Mouse (Mus musculus) cerebellum, postnatal 10 days (tissue): ENCODE results near the gene Gm28053.

ENCODE experiments used
- DNase-seq, 2 experiments: peaks; one replicate each; pipeline ENCODE4 v3.0.0; 2021; ENCODE audit warnings: mixed read lengths in 2 of 2

Gm28053 gene

DNA sequence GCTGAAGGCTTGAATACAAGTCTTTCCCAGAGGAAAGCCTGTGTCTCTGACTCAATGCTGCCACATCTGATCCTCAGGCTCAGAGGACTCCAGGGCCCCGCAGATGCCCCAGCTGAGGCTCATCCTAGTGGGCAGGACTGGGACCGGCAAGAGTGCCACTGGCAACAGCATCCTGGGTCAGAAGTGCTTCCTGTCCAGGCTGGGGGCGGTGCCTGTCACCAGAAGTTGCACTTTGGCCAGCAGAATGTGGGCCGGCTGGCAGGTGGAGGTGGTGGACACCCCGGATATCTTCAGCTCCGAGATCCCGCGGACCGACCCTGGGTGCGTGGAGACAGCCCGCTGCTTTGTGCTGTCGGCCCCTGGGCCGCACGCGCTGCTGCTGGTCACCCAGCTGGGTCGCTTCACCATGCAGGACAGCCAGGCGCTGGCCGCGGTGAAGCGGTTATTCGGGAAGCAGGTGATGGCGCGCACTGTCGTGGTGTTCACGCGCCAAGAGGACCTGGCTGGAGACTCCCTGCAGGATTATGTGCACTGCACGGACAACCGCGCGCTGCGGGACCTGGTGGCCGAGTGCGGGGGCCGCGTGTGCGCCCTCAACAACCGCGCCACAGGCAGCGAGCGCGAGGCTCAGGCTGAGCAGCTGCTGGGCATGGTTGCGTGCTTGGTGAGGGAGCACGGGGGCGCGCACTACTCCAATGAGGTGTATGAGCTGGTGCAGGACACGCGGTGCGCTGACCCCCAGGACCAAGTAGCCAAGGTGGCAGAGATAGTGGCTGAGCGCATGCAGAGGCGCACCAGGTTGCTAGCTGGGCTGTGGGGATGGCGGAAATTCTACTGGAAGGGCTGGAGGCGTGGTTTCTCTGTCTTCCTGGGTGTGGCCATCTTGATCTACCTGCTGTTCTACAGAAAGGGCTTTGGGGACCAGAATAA lies 24.3 kb downstream of the Gm28053 start:
- DNase-seq: peak; percentile 31

DNA sequence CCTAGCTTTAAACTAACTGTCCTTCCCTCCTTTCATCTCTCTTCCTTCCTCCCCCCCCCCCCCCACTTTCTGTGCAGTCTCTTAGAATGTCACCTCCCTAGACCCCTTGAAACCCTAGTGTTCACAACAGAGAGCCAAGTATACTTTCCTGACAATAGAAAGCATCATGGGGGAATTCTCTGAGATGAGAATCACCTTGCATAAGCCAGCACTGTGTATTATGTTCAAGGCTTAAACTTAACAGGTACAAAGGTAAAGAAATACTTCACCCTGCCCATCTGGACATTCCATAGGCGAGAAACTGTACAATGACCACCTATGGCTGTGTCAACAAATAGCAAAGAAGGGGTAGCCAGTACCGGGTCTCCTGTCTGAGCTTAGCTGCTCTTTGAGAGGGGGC lies 27.1 kb downstream of the Gm28053 start:
- no peak for DNase-seq

DNA sequence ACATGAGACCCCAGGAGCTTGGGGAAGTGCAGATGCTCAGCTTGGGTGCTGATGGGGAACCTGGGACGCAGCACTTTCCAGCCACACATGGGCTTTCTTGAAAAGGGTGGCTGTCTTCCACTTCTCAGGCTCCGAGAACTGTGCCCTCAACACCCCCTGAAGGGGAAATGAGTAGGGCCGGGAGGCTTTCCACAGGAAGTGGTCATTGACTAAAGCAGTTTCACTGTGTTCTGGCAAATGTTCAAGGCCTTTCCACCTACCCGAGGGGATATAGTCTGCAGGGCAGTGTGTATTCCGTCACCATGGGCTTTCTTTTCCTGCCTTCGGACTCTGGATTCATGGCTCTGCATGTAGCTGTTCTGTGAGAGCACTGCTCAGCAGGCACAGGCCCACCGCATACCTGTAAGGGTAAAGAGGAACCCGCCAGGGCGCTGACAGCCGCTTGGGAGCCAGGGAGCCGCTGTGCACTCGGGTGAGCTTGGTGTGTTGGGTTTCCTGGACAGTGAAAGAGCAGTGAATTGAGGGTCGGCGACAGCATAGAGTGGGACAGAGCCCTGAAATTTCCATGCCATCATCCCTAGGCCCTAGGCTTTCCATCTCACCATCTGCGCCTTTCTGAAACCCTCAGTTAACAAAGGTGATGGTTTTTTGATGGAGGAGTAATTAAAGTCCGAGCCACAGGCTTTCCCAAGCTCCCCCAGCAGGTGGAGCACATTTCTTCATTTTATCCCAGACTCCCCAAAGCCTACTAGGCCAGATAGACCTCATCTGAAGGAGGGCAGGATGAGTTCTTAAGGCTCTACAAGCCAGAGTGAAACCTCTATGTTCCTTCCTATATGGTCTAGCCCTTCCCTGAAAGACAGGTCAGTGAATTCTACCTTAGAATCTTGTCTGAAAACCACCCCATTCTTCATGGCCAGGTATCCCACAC lies 27.8 kb downstream of the Gm28053 start, which contains the start of gene Gimap5:
TSS of gene Gimap5 (plus strand) at position 239 of the 931 bp plus-strand sequence.
- peak; percentile 43 to 59 for DNase-seq

DNA sequence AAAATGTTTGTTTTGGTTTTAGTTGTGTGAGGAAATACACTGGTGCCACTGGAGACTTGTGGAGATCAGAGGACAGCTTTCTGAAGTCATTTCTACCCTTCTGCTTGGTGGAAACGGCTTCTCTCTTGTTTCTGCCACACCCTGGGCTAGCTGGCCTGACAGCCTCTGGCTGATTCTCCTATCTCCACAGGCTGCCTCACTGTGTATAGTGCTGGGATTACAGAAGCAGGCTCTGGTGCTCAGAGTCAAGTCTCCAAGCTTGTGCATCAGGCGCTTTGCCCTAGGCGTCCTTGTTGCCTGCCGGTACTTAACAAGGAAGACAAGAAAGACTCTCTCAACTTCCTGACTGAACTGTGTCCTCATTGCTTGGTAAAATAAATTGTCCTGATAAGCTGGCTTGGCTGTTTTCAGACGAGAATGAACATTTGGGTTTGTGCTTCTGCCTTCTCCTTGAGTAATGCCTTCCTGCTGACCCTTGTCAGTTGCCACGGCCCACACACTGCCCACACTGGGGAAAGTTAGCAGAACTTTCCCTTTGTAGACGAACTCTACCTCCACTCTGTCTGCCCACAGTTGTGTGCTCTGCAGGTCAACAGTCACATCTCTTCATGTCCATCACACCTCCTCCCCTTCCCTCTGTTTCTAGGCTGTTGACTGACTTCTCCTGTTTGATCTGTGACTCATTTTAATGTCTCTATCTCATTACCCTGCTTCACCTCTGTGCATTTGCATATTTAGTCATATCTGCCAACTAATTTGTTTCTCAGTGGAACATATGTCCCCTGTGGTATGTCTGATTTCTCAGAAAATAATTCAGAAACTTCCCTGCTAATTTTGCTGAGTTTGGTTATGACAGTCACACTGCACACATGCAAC lies 28.9 kb downstream of the Gm28053 start:
- DNase-seq: no peak

DNA sequence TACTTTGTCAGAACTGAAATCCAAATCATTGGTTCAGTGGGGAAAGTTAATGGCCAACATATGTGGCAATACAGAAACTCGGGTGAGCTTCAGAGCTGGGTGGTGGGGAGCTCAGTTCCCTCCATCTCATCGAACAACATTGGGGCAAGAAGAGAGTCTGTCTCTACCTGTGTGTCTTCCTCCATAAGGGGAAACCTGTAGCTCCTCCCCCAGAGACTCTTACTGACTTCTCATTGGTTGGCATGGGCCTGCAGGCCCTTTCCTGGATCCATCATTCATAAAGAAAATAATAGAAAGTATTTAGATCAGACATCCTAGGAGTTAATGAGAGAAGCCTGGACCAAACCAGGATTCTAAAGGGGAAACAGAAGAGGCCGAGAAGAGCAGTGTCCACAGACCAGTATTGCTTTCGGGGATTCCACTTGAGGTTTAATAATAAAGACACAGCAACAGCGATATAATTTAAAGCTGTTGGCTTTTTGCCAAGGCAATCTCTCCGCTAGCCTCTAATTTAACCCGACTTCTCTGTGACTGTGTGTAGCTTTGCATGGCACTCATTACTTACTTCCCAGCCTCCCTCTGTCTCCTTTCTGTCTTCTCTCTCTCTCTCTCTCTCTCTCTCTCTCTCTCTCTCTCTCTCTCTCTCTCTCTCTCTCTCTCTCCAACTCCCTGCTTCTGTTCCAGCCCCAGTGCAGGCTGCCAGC lies 45.3 kb downstream of the Gm28053 start:
- no peak for DNase-seq

DNA sequence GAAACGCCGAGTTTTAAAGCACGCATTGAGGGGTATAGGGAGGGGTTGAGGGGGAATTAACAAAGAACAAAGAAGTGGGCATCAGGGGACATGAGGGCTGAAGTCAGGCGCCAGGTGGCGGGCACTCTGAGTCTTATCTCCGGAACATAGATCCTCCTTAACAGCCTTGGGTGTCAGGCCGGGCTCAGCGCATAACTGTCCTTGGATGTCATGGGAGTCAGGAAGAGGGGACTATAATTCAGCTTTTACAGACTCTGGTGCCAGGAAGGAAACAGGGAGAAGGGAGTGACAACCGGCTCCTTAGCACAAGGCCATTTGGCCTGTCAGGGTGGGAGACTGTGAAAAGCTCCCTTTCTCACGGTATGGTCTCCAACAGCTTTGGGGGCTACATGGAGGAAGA lies 46.1 kb downstream of the Gm28053 start:
- no peak for DNase-seq

DNA sequence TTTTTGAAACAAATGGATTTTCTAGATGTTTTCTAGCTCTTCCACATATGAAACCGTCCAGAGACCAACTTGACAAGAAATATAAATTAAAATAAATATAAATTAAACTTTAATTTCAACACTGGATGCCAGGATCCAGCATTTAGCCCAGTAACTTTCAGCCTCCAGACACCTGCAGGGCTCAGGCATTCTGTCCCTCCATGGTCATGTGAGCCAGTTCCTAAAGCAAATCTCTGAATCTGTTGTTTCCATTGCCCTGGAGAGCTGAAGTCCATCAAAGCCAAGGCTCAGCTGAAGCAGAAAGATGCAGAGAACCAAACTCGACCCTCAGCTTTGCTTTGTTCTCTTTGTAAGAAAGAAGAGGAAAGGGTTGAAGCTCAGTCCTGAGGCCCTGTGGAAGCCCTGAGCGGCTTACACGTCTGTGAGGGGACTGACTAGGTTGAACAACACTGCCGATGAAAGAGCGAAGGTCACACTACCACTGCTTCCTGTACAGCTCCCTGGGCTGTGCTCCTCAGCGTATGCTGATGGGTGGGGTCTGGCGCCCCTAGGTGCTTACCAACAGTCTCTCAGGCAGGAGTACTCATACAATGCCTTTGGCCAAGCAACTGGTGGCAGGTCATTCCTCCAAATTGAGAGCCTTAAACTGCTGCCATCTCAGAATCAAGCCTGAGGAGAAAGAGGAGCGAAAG lies 49.9 kb downstream of the Gm28053 start:
- DNase-seq: no peak

DNA sequence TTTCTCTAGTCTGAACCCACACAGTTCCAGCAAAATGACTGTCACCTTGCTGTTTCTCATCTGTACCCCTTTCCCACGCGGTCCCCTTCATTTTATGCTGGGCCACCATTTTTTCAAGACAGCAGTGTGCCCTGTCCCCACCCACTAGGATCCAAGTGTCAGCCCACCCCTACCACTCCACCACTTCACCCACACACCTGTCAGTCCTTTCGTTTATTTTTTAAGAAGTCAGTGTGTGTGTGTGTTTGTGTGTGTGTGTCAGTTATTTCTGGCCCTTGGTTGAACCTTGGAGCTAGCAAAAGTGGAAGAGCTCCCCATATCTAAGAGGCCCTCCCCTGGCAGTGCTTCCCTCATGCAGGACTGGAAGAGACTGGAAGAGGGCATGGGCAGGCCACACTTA lies 50.5 kb downstream of the Gm28053 start:
- DNase-seq: no peak

DNA sequence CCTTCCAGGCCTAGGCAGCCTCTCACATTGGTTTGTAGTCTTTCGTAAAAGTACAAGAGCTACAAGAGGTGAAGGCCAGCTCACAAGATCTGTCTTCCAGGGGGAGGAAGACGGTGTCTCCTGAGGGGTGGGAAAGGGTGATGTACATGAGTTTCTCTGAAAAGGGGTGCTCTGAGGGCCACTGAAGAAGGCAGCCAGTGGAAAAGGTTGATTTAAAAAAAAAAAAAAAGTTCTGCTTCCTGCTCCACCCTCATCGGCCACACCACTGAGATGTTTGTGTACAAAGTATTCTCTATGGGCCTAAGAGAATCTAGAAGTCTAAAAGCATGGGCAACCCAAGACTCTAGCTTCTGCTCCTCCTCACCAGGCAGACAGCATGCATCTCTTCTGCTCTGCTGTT lies 52.3 kb downstream of the Gm28053 start, which contains the start of gene Gimap3:
TSS of gene Gimap3 (minus strand) at position 156 of the 400 bp plus-strand sequence.
- no peak for DNase-seq

DNA sequence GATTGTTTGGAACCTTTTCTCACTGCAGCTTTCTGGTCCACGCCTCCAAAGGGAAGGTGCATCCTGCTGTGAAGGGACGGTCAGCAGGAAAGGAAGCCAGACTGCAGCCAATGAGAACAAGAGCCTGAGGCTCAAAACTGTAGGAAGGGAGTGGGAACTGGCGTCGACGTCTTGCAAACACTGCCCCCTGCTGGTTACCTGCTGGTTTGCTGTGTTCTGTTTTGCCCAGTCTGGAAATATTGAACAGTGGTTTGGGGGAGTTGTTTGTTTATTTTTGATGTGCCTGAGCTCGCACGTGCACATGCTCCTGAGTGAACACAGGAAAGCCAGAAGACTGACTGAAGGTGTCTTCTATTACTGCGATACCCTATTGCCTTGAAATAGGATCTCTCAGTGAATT lies 53.6 kb downstream of the Gm28053 start:
- peak; percentile 90 to 93 for DNase-seq

DNA sequence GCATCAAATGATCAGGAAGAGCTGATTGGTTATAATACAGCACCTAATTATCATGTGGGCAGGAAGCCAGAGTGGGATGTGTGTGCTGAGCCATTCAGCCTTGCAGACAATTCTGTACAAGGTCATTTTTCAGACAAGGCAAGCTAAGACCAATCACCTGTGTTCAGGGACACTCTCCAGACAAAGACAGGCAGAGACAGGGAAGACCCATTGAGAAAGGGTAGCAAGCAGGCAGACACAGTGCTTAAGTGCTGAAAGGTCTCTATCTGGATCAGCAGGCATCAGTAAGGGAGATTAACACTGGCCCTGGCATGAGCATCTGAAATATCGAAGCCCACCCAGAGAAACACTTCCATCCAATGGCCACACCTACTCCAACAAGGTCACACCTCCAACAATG lies 66.0 kb downstream of the Gm28053 start:
- DNase-seq: no peak

DNA sequence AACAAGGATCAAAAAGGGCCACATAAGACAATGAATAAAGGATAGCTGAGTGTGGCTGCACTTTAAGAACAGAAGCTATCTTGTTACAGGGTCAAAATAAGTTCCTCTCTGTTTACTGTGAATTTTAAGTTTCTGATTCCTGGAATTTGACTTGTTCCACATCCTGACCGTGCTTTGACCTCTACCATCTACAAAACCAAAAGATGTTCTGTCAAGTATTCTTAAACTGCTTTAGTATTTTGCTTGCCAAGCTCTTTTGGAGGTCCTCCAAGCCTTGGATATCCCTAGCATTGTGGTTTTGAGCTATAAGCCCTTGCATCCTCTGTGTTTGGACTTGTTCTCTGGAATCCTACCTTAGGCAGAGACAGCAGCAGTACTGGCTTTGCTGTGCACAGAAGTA lies 66.8 kb downstream of the Gm28053 start:
- no peak for DNase-seq

DNA sequence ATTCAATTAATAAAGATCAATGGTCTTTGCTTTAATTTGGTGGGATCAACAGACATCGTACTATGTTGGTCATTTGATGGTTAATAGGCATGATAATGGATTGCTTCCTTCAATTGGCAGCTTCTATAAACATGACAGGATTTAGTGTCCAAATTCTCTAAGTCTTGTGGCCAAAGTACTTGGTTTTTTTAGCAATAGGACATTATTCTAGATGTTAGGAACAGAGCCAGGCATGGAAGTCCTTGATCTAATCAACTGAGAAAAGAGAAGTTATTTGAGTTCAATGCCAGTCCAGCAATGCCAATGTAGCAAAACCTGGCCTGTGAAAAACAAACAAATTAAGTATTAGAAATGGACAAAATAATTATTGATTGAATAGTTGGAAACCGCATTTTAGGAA lies 67.2 kb downstream of the Gm28053 start:
- no peak for DNase-seq

DNA sequence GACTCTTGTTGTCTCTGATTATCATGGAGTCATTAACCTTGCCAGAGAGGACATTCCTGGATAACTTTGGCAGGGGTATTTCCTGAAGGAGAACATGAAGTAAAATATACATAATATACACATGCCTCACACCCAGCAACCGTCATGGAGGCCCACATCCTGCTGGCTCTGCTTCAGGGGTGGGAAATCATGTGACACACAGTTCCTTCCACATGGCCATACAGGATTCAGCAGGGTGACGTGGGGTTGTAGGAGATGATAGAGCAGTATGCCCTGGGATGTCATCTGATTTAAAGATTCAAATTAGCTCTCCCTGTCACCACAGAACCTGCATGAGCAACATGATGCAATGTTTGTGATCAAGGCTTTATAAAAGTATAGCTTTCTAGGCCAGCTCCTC lies 69.5 kb downstream of the Gm28053 start:
- DNase-seq: no peak

DNA sequence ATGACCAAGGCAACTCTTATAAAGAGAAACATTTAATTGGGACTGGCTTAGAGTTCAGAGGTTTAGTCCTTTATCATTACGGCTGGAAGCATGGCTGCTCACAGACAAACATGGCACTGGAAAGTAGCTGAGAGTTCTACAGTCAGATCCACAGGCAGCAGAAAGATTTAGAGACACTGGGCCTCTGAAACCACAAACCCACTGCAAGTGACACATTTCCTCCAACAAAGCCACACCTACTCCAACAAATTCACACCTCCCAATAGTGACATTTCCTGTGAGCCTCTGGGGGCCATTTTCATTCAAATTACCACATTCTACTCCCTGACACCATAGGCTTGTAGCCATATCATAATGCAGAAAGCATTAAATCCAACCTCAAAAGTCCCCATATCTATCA lies 83.5 kb downstream of the Gm28053 start:
- DNase-seq: no peak
